Mouse (Mus musculus) midbrain, embryonic 15.5 days (tissue): ENCODE data around the gene Hist1h4h. TPM values are rescaled to one million over a fixed set of nuclear protein-coding genes. Genes with fewer than 3 reads are reported as not detected.

Experiments used
- ATAC-seq: fragments of 200-750 bp; cut with Nextera tagmentation; replicated peaks from 2 replicates; pipeline ENCODE4 v1.8.0; 2017; ENCODE audit warnings: moderate TSS enrichment
- H3K27ac ChIP-seq: fragments of 300-500 bp; sonication (generic); 2 replicates; pipeline ENCODE4 v1.5.1; 2015; ENCODE audit warnings: mild to moderate bottlenecking, inconsistent platforms
- H3K27me3 ChIP-seq: fragments of 300-500 bp; sonication (generic); replicated peaks from 2 replicates; pipeline ENCODE4 v1.6.1; 2015; ENCODE audit warnings: inconsistent platforms
- H3K36me3 ChIP-seq: fragments of 300-500 bp; sonication (generic); replicated peaks from 2 replicates; pipeline ENCODE4 v1.6.1; 2015; ENCODE audit warnings: inconsistent platforms
- H3K4me1 ChIP-seq: fragments of 300-500 bp; sonication (generic); 2 replicates; pipeline ENCODE4 v1.6.1; 2015; ENCODE audit warnings: inconsistent platforms
- H3K4me2 ChIP-seq: fragments of 300-500 bp; sonication (generic); 2 replicates; pipeline ENCODE4 v1.6.1; 2015; ENCODE audit warnings: inconsistent platforms, mild to moderate bottlenecking, moderate library complexity
- H3K4me3 ChIP-seq: fragments of 300-500 bp; sonication (generic); 2 replicates; pipeline ENCODE4 v1.5.1; 2015; ENCODE audit warnings: mild to moderate bottlenecking, inconsistent platforms
- H3K9ac ChIP-seq: fragments of 300-500 bp; sonication (generic); 2 replicates; pipeline ENCODE4 v1.6.1; 2015; ENCODE audit warnings: mild to moderate bottlenecking, inconsistent platforms
- H3K9me3 ChIP-seq: fragments of 300-500 bp; sonication (generic); 2 replicates; pipeline ENCODE4 v1.6.1; 2016; ENCODE audit warnings: inconsistent platforms
- WGBS: fragments of 180-500 bp; shearing (Covaris S2); methylation state at CpG from one replicate; pipeline ENCODE4 v1.1.7; 2015; ENCODE audit warnings: mixed read lengths; 5-methylcytosine and 5-hydroxymethylcytosine counted together
- polyA plus RNA-seq: library from polyadenylated mRNA; unstranded; fragments of >200 nt; fragmentation: Nextera tagmentation; extraction: Ambion mirVana; gene quantifications from 2 replicates; pipeline ENCODE4 v1.2.1, GENCODE M21; 2015

Gene Hist1h4h
- polyA plus RNA-seq, 1 experiment from 2014 or later = 3.3 TPM

DNA sequence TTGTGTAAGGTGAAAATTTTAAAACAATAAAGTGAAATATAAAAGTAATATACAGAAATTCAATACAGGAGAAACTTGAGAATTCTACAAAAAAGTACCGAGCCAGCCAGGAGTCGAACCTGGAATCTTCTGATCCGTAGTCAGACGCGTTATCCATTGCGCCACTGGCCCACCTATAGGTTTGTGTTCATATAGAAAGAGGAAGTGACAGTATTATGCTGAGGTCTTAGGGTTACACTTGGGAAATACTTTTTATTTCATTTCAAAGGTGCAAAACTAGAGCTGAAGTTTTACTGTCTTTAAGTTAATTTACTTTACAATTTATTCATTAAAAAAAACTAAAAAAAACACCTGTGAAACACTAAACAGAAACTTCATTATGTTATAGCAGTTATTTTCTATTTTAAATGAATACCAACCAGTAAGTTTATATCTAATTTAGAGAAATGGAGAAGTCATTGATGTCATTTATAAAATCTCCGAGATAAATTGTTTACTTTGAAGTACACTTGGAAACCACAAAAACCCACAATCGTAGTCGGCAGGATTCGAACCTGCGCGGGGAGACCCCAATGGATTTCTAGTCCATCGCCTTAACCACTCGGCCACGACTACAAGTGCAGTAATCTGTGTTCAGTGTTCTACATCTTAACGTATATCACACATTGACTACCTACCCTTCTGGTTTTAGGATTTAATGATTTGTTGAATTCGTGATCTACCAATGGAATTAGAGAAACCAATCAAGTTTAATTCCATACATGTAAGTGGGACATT is 30.2 kb upstream of the Hist1h4h start:
- Histone ChIP-seq H3K4me2 (no peak overlapping the region), H3K9ac (no peak overlapping the region), H3K4me1 (peaks cover 5% of the 10 kb centered on the region), H3K27me3 (peaks cover 15% of the 10 kb centered on the region; the same call in 1 of the 2 replicates), H3K4me3 (no peak overlapping the region), H3K36me3 (no peaks in the 10 kb centered on the region), H3K9me3 (no peaks in the 10 kb centered on the region), H3K27ac (no peak overlapping the region)
- WGBS = 2% methylated on average over 17 of the region's 17 CpGs
- ATAC-seq = peak; percentile 57

- Histone ChIP-seq H3K4me3 (no peak overlapping the region), H3K27me3 (peaks cover 18% of the 10 kb centered on the region; the same call in 1 of the 2 replicates), H3K36me3 (no peaks in the 10 kb centered on the region), H3K4me2 (no peak overlapping the region), H3K9me3 (no peaks in the 10 kb centered on the region), H3K27ac (no peak overlapping the region), H3K9ac (no peak overlapping the region), H3K4me1 (peaks cover 10% of the 10 kb centered on the region)
- 30% methylated on average over 5 of the region's 5 CpGs for WGBS
- ATAC-seq = no peak
These were observed 29.3 kb upstream of the Hist1h4h start for GRCm38 (mm10) chr13:23501511-23501910.

DNA sequence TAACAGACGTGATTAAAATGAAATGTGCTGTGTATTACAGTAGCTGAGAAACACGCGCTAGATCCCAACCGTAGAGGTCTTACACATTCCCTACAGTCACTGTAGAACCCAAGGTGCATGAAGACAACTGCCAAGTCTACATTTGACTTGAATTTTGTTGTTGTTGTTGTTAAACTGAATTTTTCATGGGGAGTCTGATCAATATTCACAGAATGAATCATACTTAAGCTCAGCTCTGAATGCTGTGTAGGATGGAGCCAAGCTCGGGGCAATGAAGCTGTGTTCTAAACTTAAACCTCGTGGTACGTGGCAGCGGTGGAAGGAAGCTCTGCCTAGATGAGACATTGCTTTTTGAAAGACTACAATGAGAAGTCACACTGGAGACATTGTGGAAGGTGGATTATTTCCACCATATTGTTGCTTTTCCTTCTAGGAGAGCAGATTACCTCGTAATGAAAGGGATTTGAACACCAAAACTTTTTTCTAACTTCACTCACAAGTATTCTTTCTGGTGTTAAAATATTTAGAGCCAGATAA is 28.8 kb upstream of the Hist1h4h start:
- 38% methylated on average over 9 of the region's 9 CpGs for WGBS
- H3K4me1 ChIP-seq = peaks cover 10% of the 10 kb centered on the region
- H3K4me3 ChIP-seq = no peak overlapping the region
- no peaks in the 10 kb centered on the region for H3K9me3 ChIP-seq
- peaks cover 17% of the 10 kb centered on the region; the same call in 1 of the 2 replicates for H3K27me3 ChIP-seq
- no peak overlapping the region for H3K9ac ChIP-seq
- no peaks in the 10 kb centered on the region for H3K36me3 ChIP-seq
- no peak overlapping the region for H3K4me2 ChIP-seq
- no peak overlapping the region for H3K27ac ChIP-seq
- ATAC-seq = no peak

DNA sequence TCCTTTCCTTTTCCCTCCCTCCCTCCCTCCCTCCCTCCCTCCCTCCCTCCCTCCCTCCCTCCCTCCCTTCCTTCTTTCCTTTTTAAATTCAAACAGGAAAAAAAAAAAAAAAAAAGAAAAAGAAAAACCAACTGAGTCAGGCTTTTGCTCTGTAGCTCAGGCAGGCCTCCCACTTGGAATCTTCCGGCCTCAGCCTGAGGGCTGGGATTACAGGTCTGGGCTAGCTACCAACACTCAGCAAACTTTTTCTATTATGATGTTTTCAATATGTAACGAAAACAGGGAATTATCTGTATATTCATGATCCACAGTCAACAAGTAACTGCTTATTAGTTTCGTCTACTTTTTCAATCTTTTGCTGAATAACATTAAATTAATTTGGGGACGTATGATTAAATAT is 27.9 kb upstream of the Hist1h4h start:
- no peak for ATAC-seq
- Histone ChIP-seq H3K9me3 (no peaks in the 10 kb centered on the region), H3K27ac (no peak overlapping the region), H3K27me3 (peaks cover 16% of the 10 kb centered on the region; the same call in 1 of the 2 replicates), H3K9ac (no peak overlapping the region), H3K4me1 (peaks cover 10% of the 10 kb centered on the region), H3K4me3 (no peak overlapping the region), H3K4me2 (no peak overlapping the region), H3K36me3 (no peaks in the 10 kb centered on the region)
- WGBS = 40% methylated on average over 4 of the region's 4 CpGs

- H3K36me3 ChIP-seq = no peaks in the 10 kb centered on the region
- H3K9ac ChIP-seq = no peak overlapping the region
- peaks cover 15% of the 10 kb centered on the region; the same call in 1 of the 2 replicates for H3K27me3 ChIP-seq
- no peak overlapping the region for H3K4me2 ChIP-seq
- no peak overlapping the region for H3K27ac ChIP-seq
- no peak for ATAC-seq
- 1% methylated on average over 9 of the region's 9 CpGs for WGBS
- H3K9me3 ChIP-seq = no peaks in the 10 kb centered on the region
- H3K4me1 ChIP-seq = peaks cover 6% of the 10 kb centered on the region
- no peak overlapping the region for H3K4me3 ChIP-seq
These were observed 27.1 kb upstream of the Hist1h4h start for GRCm38 (mm10) chr13:23503797-23504196.

- no peak overlapping the region for H3K27ac ChIP-seq
- H3K9me3 ChIP-seq = no peaks in the 10 kb centered on the region
- H3K4me3 ChIP-seq = peak overlapping the region; percentile 1; the same call in 1 of the 2 replicates
- no peaks in the 10 kb centered on the region for H3K36me3 ChIP-seq
- peaks cover 6% of the 10 kb centered on the region for H3K4me1 ChIP-seq
- WGBS = 7% methylated on average over 14 of the region's 14 CpGs
- peak overlapping the region; percentile 32 for H3K4me2 ChIP-seq
- H3K9ac ChIP-seq = no peak overlapping the region
- H3K27me3 ChIP-seq = peaks cover 8% of the 10 kb centered on the region; the same call in 1 of the 2 replicates
- no peak for ATAC-seq
These were observed 25.0 kb upstream of the Hist1h4h start for GRCm38 (mm10) chr13:23505662-23506345.

DNA sequence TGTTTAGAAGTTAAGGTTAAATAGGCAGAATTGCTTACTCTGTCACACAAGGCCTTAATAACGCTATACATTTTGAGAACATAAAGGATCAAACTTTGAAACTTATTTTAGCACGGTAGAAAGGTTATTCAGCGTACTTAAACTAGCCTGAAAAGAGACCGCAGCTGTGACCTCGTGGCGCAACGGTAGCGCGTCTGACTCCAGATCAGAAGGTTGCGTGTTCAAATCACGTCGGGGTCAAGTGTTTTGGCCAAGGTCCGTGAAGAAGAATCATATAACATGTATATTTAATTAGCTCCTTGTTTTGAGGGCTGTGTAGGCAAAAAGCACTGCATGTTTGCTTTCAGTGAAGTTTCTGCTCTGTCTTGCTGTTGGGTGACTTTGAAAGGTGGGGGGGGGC is 24.5 kb upstream of the Hist1h4h start:
- H3K9me3 ChIP-seq = no peaks in the 10 kb centered on the region
- no peak overlapping the region for H3K9ac ChIP-seq
- 7% methylated on average over 13 of the region's 13 CpGs for WGBS
- H3K27me3 ChIP-seq = peaks cover 8% of the 10 kb centered on the region; the same call in 1 of the 2 replicates
- peaks cover 6% of the 10 kb centered on the region for H3K4me1 ChIP-seq
- H3K4me3 ChIP-seq = no peak overlapping the region
- no peaks in the 10 kb centered on the region for H3K36me3 ChIP-seq
- H3K4me2 ChIP-seq = peak overlapping the region; percentile 32; the same call in 1 of the 2 replicates
- no peak for ATAC-seq
- no peak overlapping the region for H3K27ac ChIP-seq

- H3K9me3 ChIP-seq = no peaks in the 10 kb centered on the region
- peaks cover 8% of the 10 kb centered on the region; the same call in 1 of the 2 replicates for H3K27me3 ChIP-seq
- no peak for ATAC-seq
- no peaks in the 10 kb centered on the region for H3K36me3 ChIP-seq
- H3K4me2 ChIP-seq = 0 out of 2 replicates have a peak overlapping the region, but pooled peaks have one; percentile 32
- peaks cover 6% of the 10 kb centered on the region for H3K4me1 ChIP-seq
- H3K27ac ChIP-seq = no peak overlapping the region
- no peak overlapping the region for H3K4me3 ChIP-seq
- WGBS = 20% methylated on average over 14 of the region's 14 CpGs
- H3K9ac ChIP-seq = no peak overlapping the region
These were observed 23.9 kb upstream of the Hist1h4h start for GRCm38 (mm10) chr13:23506819-23507515.

- H3K9ac ChIP-seq = no peak overlapping the region
- H3K9me3 ChIP-seq = no peaks in the 10 kb centered on the region
- no peak overlapping the region for H3K4me2 ChIP-seq
- peaks cover 8% of the 10 kb centered on the region; the same call in 1 of the 2 replicates for H3K27me3 ChIP-seq
- no peak overlapping the region for H3K27ac ChIP-seq
- no peak for ATAC-seq
- H3K4me1 ChIP-seq = peaks cover 6% of the 10 kb centered on the region; the same call in 1 of the 2 replicates
- WGBS = 61% methylated on average over 1 of the region's 1 CpGs
- H3K36me3 ChIP-seq = no peaks in the 10 kb centered on the region
- H3K4me3 ChIP-seq = no peak overlapping the region
These were observed 20.7 kb upstream of the Hist1h4h start for GRCm38 (mm10) chr13:23510127-23510526.

DNA sequence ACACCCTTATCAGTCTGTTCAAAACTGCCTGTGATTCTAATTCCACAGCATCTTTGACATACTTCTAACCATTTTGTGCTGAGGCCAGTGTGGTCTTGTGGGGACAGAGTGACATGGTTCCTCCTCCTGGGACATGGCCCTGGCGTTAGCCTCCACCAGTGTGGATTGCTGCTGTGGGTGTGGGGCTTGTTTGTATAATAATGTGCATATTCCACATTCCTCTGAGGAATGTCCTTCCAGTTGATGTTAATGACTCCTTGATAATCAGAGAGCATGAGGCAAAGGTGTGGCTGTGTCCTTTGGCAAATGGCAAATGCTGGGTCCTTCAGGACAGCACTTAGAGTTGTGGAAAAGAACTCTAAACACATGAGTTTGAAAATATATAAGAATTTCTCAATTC is 17.3 kb upstream of the Hist1h4h start:
- H3K27me3 ChIP-seq = no peaks in the 10 kb centered on the region
- ATAC-seq = no peak
- WGBS = 93% methylated on average over 1 of the region's 1 CpGs
- no peak overlapping the region for H3K4me3 ChIP-seq
- H3K4me1 ChIP-seq = peaks cover 7% of the 10 kb centered on the region; the same call in 1 of the 2 replicates
- no peak overlapping the region for H3K9ac ChIP-seq
- H3K4me2 ChIP-seq = no peak overlapping the region
- no peaks in the 10 kb centered on the region for H3K36me3 ChIP-seq
- H3K9me3 ChIP-seq = no peaks in the 10 kb centered on the region
- H3K27ac ChIP-seq = no peak overlapping the region

GRCm38 (mm10) chr13:23515281-23515680 is 15.6 kb upstream of the Hist1h4h start:
- Histone ChIP-seq H3K27ac (no peak overlapping the region), H3K4me1 (peaks cover 11% of the 10 kb centered on the region; the same call in 1 of the 2 replicates), H3K4me2 (no peak overlapping the region), H3K9me3 (no peaks in the 10 kb centered on the region), H3K36me3 (no peaks in the 10 kb centered on the region), H3K9ac (no peak overlapping the region), H3K27me3 (no peaks in the 10 kb centered on the region), H3K4me3 (no peak overlapping the region)
- ATAC-seq = no peak
- 70% methylated on average over 5 of the region's 5 CpGs for WGBS
